Mouse (Mus musculus) urinary bladder, postnatal 4 days (tissue): ENCODE data around the gene Sycp2l.
A peak's percentile ranks its signal among the peaks of the same experiment; 100 is the strongest.

Experiments used
- DNase-seq, 2 experiments: peaks; one replicate each; pipeline ENCODE4 v3.0.0; 2021 to 2022; ENCODE audit warnings: low spot score in 2 of 2

Gene Sycp2l

DNA sequence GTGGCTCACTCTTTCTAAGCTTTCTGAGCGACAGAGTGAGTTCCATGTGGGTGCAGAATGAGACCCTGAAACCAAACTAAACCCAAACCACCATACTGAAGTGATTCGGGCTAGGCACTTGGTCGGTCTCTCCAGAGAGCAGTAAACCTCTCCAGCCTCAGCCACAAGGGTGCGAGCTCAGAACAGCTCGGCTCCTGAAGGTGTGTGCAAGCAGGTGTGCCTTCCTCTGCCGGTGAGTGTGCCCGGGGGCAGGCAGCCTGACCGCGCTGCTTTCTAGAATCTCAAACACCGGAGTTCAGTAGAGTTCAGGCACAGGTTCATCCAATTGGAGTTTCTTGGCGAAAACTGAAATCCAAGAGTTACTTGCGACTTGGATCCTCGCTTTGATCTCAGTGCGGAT lies at the start of gene Sycp2l:
Gene Sycp2l (plus strand): TSS at position 368 of the 400 bp plus-strand sequence.
- no peak for DNase-seq

DNA sequence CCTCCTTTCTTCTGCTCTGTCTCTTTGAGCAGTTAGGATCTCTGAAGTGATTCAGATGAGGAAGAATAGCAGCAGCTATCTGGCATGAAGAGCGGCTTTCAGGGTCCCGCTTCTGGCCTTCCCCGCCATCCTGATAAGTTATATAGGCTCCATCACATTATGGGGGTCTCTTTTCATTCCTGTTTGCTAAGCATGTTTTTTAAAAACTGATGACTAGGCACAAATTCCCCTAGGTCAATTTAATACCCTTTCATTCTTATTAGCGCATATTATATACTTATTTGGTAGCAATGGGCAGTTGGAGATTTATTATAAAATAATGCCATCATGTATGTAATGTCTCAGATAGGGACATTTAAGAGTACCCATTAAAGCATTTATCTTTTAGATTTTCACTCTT lies 46.5 kb upstream of the Sycp2l start:
- DNase-seq = no peak

DNA sequence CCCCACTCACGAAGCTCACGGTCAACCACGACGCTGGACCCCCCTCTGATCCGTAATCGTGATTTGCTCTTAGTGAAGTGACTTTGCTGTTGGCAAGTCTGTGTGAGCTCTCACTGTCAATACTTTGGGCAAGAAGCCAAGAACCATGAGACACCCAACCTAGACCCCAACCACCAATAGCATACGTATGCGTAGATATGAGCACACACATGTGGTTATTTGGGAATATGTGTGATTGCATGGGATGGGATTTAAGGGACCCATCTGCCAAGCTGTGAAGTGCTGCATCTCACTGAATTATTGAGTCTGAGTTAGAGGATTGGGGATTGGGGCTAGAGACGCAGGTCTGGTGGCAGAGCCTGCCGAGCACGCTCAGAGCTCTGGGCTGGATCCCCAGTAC lies 42.5 kb upstream of the Sycp2l start:
- DNase-seq = no peak

DNA sequence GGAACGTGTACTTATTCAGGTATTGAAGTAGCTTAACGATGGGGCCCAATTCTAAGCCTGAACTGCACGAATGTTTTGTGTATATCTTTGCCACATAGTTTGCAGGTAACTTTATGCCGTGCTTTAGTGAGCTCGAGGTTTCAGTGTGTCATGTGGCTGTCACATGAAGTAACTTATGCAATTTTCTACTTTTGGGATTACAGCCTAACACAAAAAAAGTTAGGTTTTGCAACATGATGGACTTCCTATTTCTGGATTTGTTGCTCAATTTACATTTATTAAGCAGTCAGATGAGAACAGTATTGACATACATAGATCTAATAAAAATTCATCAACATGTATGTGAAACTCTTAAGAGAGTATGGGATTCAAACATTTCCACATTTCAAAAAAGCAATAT lies 40.3 kb upstream of the Sycp2l start:
- DNase-seq = no peak

DNA sequence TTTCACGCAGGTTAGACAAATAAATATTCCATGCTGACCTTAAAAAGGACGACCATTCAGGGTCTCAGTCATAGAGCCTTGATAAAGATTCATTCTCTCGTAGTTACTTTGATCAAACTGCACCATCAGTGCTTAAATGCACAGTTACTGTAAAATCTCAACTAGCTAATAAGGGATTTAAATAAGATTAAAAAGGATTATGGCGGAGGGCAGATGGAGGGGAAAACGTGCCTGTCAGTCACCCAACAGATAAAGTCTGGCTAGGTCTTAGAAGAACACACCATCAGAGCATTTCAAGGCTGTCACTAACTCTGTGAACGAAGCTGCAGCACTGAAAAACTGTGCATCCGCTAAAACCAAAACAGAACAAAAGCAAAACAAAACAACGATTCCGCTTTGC lies 36.2 kb upstream of the Sycp2l start:
- DNase-seq = no peak

DNA sequence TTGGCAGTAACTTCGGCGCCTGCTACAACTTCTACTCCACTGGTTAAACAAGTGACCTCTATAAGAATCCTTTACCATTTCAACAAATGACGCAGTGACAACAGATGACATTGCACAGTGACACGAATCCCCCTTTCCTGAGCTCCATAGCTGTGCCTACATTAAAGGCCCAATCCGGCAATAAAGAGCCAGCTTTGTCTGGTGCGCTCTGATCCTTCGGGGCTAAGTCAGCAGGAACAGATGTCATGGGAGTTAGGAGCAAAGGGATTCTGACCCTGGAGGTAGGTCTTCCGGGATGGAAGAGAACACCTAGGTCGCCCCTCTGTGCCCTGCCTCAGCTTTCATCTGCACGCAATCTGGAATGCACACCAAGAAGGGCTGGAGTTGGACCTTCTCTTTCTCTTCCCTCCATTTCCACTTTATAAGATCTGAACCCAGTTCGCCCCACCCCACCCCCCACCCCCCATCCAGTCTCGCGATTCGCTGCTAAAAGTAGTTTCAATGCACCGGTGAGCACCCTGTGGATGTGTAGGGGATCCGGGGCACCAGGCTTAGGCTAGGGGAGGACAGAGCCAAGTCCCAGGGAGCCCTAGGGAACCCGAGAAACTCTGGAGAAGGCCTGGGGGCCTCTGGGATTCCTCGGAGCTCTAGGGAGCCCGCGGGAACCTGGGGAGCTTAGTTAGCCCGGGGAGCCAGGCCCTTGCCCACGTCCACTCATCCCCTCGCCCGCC lies 35.3 kb upstream of the Sycp2l start:
- DNase-seq = no peak

DNA sequence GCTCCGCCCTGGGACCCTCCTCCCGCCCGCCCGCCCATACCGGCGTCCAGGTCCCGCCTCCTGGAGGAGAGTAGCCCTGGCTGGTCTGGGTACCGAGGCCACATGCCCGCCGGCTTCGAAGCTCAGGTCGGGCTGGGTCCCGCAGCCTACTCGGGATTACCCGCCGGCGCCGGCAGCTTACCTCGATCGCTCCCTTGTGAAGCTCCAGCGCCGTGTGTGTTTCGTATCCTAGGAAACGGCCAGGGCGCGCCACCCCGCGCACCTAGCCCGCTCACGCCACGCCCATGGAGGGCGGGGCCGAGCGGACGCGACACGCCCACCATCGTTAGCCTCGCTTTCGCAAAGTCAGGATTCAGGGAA lies 34.7 kb upstream of the Sycp2l start, which contains the start of gene Mak:
Gene Mak (minus strand): TSS at position 286 of the 360 bp plus-strand sequence.
- DNase-seq = peak; percentile 26 to 64

DNA sequence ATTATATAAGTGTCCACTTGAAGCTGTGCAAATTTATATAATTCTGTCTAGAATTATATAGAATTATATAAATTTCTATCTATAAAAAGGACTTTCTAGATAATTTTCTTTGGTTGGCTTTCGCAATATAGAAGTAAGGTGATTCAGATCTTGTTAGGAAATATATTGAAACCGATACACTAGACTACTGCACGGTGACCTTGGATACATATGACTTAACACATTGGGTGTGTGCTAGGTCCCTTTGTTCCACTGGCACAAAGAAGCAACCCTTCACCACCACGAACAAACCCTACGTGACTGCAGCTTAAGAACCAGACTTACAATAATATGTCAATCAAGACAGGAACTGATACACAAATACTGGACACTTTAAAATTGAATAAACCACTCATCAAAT lies 34.2 kb upstream of the Sycp2l start:
- DNase-seq = no peak

DNA sequence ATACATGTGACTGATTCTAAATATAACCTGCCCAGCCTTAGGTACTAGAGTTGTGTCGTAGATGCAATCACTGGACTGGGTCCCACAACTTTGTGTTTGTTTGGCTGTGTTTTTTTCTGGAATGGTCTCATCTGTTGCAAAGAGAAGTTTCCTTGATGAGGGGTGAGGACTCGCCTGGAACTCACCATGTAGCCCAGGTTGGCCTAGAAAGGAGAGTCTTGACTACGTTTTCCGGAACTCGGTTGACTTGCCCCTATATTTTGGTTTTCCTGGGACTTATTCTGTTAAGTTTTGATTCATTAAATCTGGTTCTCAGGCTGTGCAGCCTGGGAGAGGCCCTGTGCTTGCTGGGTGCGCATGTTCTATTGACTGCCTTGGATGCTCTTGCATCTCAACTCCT lies 33.4 kb upstream of the Sycp2l start:
- no peak for DNase-seq

DNA sequence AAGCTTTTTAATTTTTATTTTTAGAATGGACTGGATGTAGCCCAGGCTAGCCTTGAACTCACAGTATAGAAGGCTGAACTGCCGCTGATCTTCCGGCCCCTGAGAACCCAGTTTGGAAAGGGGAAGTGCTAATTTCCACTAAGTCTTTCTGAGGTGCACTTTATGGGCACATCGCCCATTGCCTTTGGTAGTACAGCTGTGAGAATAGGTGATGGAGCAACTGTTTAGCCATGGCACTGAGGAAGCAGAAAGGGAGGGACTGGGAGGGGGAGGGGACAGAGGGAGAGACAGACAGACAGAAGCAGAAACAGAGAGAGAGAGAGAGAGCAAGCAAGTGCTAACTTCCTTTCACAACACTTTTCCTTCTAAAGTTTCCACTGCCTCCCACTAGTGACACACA lies 29.6 kb upstream of the Sycp2l start:
- no peak for DNase-seq

DNA sequence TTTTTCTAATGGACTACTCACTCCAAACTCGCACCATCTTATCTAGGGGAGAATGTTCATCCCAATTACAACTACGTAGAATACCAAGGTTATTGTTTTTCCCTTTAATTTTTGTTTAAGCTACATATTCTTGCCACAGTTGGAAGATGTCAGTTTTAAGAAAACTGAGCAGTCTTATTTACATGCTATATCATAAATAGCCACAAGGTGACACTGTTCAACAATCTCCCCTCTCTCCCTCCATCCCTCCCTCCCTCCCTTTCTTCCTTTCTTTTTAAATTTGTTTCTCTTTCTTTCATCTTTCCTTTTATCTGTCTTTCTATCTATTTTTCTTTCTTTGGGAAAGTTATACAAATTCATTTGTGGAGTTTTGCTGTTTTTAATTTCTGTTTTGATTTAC lies 29.0 kb upstream of the Sycp2l start:
- DNase-seq = no peak

DNA sequence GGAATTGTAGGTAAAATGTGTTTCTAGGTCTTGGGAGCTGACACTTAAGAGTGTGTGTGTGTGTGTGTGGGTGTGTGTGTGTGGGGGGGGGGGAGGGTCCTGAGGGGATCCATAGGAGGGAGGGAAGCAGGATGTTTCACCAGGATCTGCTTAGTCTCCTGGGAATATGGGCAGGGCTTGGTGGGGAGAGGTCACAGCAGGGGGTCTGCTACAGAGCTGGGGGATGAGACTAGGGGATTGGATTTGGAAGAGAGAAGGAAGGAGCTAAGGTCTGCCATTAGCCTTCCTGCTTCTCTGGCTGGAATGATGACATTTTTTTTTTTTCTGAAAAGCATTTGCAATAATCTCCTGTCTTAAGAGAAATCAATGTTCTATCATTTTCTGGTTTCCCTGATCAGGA lies 25.4 kb upstream of the Sycp2l start:
- DNase-seq = no peak

DNA sequence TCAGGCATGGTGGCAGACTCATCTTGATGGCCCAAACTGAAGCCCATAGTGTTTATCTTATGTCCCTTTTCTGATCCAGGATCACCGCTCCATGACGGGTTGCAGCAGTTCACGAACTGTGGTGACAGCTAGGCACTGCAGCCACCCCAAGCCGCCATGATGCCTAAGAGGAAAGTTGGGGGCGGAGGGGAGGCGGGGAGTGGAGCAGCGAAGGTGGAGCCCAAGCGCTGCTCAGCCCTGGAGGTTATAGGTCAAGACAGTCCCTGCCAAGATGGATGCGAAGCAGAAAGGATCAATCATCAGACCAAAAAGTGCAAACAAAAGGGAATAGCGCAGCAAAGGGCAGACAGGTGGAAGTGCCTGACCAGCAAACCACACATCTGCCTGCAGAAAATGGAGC lies 22.8 kb upstream of the Sycp2l start:
- no peak for DNase-seq

DNA sequence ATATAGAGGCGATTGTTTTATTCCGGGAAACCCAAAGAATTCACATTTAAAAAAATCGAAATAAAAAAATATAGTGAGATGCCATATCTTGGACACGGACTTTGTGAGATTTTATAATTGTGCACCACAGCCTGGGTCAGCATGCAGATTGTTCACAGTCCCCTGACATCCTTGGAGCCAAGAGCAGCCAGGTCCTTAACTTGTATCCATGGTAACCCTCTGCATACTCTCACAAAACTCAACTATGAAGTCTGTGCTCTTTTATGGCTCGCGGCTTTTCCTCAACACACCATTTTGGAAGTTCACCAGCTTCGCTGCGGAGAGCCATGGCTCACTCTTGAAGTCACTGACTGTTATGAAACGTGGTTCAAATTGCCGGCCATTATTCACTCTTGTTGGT lies 19.9 kb upstream of the Sycp2l start:
- DNase-seq = no peak

DNA sequence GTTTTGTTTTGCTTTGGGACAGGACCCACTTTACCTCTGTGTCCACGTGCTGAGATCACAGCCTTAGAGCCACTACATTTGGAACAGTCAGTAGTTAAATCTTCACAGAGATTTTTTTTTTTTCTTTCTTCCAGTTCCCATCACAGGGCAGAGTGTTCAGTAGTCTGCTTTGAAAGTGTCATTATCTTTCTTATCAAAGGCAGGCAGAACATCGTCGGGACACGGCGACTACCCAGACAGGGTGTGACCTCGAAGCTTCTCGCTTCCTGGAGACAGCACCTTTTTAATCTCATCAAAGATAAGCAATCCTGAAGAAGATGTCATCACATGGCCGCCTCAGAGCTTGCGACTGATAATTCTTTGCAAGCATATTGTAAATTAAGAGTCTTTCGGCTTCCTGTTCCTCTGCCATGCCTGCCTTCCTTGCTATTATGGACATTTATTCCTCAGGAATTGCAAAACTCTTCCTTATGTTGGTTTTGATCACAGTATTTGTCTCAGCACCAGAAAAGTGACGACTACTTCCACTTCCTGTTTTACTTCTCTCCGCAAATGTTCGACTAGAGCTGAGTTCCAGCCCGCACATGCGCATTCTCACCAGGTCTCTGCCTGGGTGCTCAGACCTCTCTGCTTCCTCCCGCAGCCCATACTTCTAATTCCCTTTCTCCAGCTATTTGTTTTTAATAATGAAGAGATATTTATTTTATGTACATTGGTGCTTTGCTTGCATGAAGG lies 16.6 kb upstream of the Sycp2l start:
- no peak for DNase-seq

DNA sequence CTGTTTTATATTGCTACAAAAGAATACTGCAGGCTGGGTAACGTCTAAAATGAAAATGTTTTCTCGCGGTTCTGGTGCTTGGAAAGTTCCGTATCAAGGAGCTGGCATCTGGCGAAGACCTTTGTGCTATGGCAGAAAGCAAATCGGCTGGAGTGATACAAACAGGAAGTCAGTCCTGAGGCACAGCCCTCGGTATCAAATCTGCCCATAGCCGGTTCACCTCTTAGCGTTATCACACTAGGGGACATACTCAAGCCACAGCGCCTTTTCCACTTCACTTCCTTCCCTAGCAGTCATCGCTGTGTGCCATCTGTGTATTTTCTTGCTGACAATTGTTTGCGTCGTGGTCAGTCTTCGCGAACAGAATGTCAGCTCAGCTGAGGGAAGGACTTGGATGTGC lies 15.8 kb upstream of the Sycp2l start:
- no peak for DNase-seq

DNA sequence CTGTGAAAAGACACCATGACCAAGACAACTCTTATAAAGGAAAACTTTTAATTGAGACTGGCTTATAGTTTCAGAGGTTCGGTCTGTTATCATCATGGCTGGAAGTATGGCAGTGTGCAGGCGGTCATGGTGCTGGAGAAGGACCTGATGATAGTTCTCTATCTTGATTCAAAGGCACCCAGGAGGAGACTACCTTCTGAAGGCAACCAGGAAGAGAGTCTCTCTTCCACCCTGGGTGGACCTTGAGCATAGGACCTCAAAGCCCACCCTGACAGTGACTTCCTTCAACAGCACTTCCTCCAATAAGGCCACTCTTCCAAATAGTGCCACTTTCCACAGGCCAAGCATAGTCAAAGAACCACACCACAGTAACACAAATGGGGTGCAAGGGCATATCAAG lies 14.1 kb upstream of the Sycp2l start:
- no peak for DNase-seq

DNA sequence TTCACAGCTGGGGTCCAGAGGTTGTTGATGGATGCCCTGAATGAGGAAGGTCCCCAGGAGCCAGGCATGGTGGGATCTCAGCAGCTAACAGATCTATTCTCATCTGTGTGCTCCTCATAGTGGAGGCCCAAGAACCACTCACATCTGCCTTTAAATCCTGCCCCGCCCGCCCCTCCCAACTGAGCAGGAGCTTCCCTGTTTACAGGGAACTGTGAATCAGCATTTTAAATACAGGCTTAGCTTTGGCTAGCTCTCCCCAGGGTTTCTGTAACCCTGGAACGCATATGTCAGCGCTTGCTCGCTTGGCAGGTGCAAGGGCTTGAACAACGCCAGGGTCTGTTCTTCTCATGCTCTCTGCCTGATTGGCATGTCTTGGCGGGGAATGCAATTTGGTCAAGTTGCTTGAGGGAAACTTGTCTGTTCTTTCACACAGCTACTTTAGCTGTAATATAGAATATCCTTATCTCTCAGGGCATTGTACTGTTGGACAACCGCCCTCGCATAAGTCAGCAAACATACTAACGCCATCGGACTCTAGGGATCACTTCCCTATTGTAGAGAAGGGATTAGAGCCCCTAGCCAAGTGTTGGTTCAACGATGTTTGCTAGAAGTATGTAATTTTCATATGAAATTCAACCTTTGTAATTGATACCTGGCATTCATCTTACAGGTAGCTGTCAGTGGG lies 10.1 kb upstream of the Sycp2l start:
- no peak for DNase-seq

DNA sequence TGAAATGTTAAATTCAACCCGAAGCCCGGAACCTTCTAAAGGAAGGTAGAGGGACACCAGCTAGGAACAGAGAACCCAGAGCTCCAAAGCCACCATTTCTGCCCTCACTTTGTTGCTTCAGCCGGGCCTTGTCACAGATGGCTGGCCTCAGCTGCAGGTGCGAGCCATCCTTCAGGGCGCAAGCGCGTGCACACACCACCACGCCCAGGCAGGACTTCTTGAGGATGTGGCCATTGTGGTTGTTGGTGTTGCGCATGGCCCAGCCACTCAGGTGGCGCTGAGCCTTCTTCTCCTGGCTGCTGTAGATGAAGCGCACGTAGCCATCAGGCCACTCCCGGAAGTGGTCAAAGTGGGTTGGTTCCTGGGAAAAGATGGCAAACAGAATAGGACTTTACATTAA lies 8.6 kb upstream of the Sycp2l start:
- no peak for DNase-seq

DNA sequence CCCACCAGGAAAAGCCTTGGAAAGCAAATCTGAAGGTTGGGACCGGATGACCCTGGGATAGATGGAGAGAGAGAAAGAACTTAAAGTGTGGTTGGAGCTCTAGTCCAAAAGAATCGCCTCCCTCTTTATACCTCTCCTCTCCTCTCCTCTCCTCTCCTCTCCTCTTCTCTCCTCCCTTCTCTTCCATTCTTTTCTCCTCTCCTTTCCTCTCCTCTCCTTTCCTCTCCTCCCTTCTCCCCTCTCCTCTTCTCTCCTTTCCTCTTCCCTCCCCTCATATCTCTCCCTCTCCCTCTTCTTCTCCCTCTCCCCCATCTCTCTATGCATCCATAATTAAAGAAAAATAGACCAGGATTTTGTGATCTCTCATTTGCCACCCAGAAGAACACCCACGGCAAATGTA lies 3.2 kb upstream of the Sycp2l start, which contains the start of gene Gcm2:
Gene Gcm2 (minus strand): TSS at position 101 of the 400 bp plus-strand sequence.
- no peak for DNase-seq

DNA sequence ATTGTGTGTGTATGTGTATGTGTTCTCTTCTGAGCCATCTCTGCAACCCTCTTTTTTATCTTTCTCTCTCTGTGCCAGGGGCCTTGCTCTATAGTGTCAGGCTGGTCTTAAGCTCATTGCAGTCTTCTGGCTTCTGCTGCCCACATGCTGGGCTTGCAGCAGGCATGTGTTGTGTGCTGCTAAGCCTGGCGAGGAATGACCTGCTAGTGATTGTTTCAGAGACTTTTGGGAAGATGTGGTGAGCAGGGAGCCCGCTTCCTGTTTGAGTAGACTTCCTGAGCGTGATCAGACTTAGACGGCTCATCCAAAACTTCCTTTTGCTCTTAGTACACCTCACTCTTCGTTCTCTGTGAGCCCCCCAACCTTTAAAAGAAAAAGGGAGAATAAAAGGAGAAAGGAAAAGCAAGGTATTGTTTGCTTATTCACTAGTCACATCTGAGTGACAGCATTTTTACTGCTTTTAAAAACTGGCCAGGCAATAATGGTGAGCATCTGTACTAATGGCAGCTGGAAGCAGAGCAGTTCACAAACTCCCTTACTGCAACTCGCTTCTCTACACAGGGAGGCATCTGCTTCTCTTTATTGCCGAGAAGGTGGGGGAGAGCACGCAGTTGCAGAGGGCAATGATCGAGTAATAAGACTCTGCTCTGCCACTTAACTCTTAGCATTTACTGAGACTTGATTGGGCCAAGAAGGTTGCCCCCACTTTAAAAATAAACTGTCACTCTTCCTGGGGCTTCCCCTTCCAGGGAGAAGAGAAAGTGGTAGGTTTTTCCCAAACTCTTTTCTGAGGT lies 5.2 kb downstream of the Sycp2l start:
- DNase-seq = no peak

DNA sequence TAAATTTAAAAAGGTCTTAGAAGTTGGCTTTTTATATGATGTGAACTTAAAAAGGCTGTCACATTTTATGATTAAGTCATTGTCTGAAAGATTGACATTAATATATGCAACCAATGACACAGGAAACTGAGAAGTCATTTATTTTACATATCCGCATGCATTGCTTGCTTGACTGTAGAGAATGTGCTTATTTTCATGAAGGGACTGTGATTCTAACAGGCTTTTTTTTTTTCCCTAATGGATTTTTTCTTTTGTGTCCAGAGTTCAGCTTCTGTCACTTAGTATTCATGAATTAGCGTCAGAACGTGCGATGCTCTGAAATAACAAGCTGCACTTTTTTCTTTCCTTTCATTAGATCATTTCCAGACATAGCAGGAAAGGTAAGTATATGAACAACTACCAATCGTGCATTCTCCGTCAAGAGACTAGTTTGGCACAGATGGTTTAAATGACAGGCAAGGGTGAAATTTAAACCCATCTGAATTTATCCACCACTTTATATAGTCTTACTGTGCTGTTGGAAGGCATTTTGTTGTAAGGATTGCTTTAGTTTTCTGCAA lies 9.6 kb downstream of the Sycp2l start:
- DNase-seq = no peak
